ENCODE assay signal across 14 mouse cellular contexts in genomic region chr5:34196423-34196822, GRCm38 (mm10). TPM values are rescaled to one million over a fixed set of nuclear protein-coding genes. Genes with fewer than 3 reads are reported as not detected.
DNase-seq lines count a peak whose midpoint lies in the region; ATAC-seq and TF ChIP-seq lines count a peak whose summit lies in the region.
"Had no signal": no experiment of that assay in that cellular context is flagged by ENCODE, and none has a peak within 500 bp of the region (broad histone marks: within the 10 kb centered on the region; RNA-seq: fewer than 3 reads in every experiment).

No protein-coding gene starts in this region.

- H3K36me3 ChIP-seq in intestine, embryonic 15.5 days = no peaks in the 10 kb centered on the region
- H3K36me3 ChIP-seq: hindbrain, embryonic 10.5 days; midbrain, embryonic 13.5 days; neural tube, embryonic 15.5 days had no signal

- ATAC-seq in intestine, embryonic 15.5 days = no peak
- ATAC-seq: midbrain, embryonic 13.5 days had no signal

- peaks cover 19% of the 10 kb centered on the region; the same call in 1 of the 2 replicates for H3K4me1 ChIP-seq in cerebellum, adult 2 months (ENCODE audit: control insufficient read depth, insufficient read depth, low read length)
- H3K4me1 ChIP-seq in intestine, embryonic 15.5 days (replicated peaks) = no peaks in the 10 kb centered on the region
- H3K4me1 ChIP-seq: hindbrain, embryonic 10.5 days; midbrain, embryonic 13.5 days; neural tube, embryonic 15.5 days had no signal

- intact Hi-C loops in gastrocnemius, postnatal 14 days (cut with DNase I; ENCODE audit: low total_unique reads) = no loop called here

- peak overlapping the region; percentile 43; the same call in 1 of the 2 replicates for H3K27ac ChIP-seq in cerebellum, adult 2 months (ENCODE audit: insufficient read depth, low read length)
- H3K27ac ChIP-seq in intestine, embryonic 15.5 days = no peak overlapping the region
- H3K27ac ChIP-seq: heart, adult 2 months; hindbrain, embryonic 10.5 days; midbrain, embryonic 13.5 days; neural tube, embryonic 15.5 days had no signal

- no peak overlapping the region for H3K4me2 ChIP-seq in intestine, embryonic 15.5 days (replicated peaks)
- H3K4me2 ChIP-seq: midbrain, embryonic 13.5 days; neural tube, embryonic 15.5 days had no signal

- H3K27me3 ChIP-seq in cerebellum, adult 2 months (ENCODE audit: control insufficient read depth, insufficient read depth, low read length) = no peaks in the 10 kb centered on the region
- no peaks in the 10 kb centered on the region for H3K27me3 ChIP-seq in intestine, embryonic 15.5 days (replicated peaks)
- H3K27me3 ChIP-seq: midbrain, embryonic 13.5 days; neural tube, embryonic 15.5 days had no signal

- 79% methylated on average over 7 of the region's 7 CpGs for WGBS in cerebellum, adult 2 months
- 79% methylated on average over 7 of the region's 7 CpGs for WGBS in intestine, embryonic 15.5 days

- no peak for TF ChIP-seq CTCF in cerebellum, adult 2 months (IDR thresholded peaks at IDR 0.05; ENCODE audit: borderline replicate concordance, insufficient read depth, low read depth, low read length)

- DNase-seq in cerebellum, adult 2 months = no peak
- no peak for DNase-seq in cerebellum, adult 18-20 months
- DNase-seq in T-cell, adult 2 months (ENCODE audit: low spot score) = peak; percentile 97
- peak; percentile 90 to 96 for DNase-seq in natural killer cell, adult 2 months (ENCODE audit: low spot score in 2 of 2)
- peak; percentile 82 to 91 for DNase-seq in thymus, postnatal 10 days (ENCODE audit: low spot score in 2 of 2)
- no peak for DNase-seq in urinary bladder, adult 2 months (ENCODE audit: low spot score)
- no peak for DNase-seq in gastrocnemius, postnatal 14 days
- DNase-seq: heart, adult 2 months; kidney, adult 9 months; lung, adult 2 months had no signal

- no peaks in the 10 kb centered on the region for H3K9me3 ChIP-seq in intestine, embryonic 15.5 days
- H3K9me3 ChIP-seq: hindbrain, embryonic 10.5 days; midbrain, embryonic 13.5 days; neural tube, embryonic 15.5 days had no signal

- TF ChIP-seq POLR2A in cerebellum, adult 2 months (IDR thresholded peaks at IDR 0.05; ENCODE audit: borderline replicate concordance, insufficient read depth, low read length) = no peak

- H3K4me3 ChIP-seq in cerebellum, adult 2 months (replicated peaks; ENCODE audit: insufficient read depth, low read depth, low read length) = no peak overlapping the region
- H3K4me3 ChIP-seq in intestine, embryonic 15.5 days (replicated peaks) = no peak overlapping the region
- H3K4me3 ChIP-seq: heart, adult 2 months; hindbrain, embryonic 10.5 days; midbrain, embryonic 13.5 days; neural tube, embryonic 15.5 days had no signal

- H3K9ac ChIP-seq in intestine, embryonic 15.5 days = no peak overlapping the region
- H3K9ac ChIP-seq: midbrain, embryonic 13.5 days; neural tube, embryonic 15.5 days had no signal

RNA-seq across cellular contexts. Expression of gene Mxd4, which starts 8.9 kb away (rescaled TPM):
- 91.6 and 96.5 TPM in 2 replicates for polyA plus RNA-seq in cerebellum, adult 2 months (2012; rRNA removed)
- 18.7 and 19.4 TPM in 2 replicates for polyA plus RNA-seq in intestine, embryonic 15.5 days (2015; fragmentation: Nextera tagmentation; extraction: Ambion mirVana)
- 78.7 and 85.4 TPM in 2 replicates for polyA plus RNA-seq in urinary bladder, adult 2 months (2012; rRNA removed)
- total RNA-seq in gastrocnemius, postnatal 14 days (2021) = 10 to 100 TPM; 46.3 to 56.6 TPM

RNA-seq across cellular contexts. Expression of gene Haus3, which starts 27.1 kb away (rescaled TPM):
- polyA plus RNA-seq in cerebellum, adult 2 months (2012; rRNA removed) = 11.0 TPM in 2 replicates
- polyA plus RNA-seq in intestine, embryonic 15.5 days (2015; fragmentation: Nextera tagmentation; extraction: Ambion mirVana) = 30.1 and 34.4 TPM in 2 replicates
- 5.3 and 6.1 TPM in 2 replicates for polyA plus RNA-seq in urinary bladder, adult 2 months (2012; rRNA removed)
- total RNA-seq in gastrocnemius, postnatal 14 days (2021) = 1 to 10 TPM; 3.4 to 3.8 TPM

RNA-seq across cellular contexts. Expression of gene Poln, which starts 27.2 kb away (rescaled TPM):
- 0.82 and 1.0 TPM in 2 replicates for polyA plus RNA-seq in cerebellum, adult 2 months (2012; rRNA removed)
- polyA plus RNA-seq in intestine, embryonic 15.5 days (2015; fragmentation: Nextera tagmentation; extraction: Ambion mirVana) = 0.51 and 0.84 TPM in 2 replicates
- polyA plus RNA-seq in urinary bladder, adult 2 months (2012; rRNA removed) = 0.19 and 0.46 TPM in 2 replicates
- 1 to 10 TPM; 1.2 to 1.7 TPM for total RNA-seq in gastrocnemius, postnatal 14 days (2021)

Comparison
In these comparisons a context has a peak if more than half of its experiments do, and no peak if none do; other contexts are left out.
1. DNase-seq: peak in T-cell, adult 2 months (single experiment), natural killer cell, adult 2 months (2 of 2) and thymus, postnatal 10 days (2 of 2); none in cerebellum, adult 2 months (0 of 2), cerebellum, adult 18-20 months (0 of 2), urinary bladder, adult 2 months (single experiment) and gastrocnemius, postnatal 14 days (single experiment).